Mouse (Mus musculus) MEL (cell line): ENCODE data around the gene Cxcl2. TPM values are rescaled to one million over a fixed set of nuclear protein-coding genes. Genes with fewer than 3 reads are reported as not detected.

Experiments used
- DNase-seq: peaks from one replicate; pipeline ENCODE4 v3.0.0; 2011; ENCODE audit warnings: low read depth, low spot score
- H3K27ac ChIP-seq: 2 replicates; pipeline ENCODE4 v1.5.1; 2012; ENCODE audit warnings: low read depth, mild to moderate bottlenecking, control low read depth, low read length, moderate library complexity; ENCODE audit not compliant: control insufficient read depth
- H3K27me3 ChIP-seq, 2 experiments: fragments of 150-350 bp in 1 of 2; sonication (generic) in 1 of 2; 2 replicates each; pipeline ENCODE4 v1.6.1; 2012; ENCODE audit warnings: low read length in 2 of 2, mild to moderate bottlenecking in 2 of 2, improper control_type of control experiment in 1 of 2, moderate library complexity in 1 of 2; ENCODE audit not compliant: insufficient read depth in 2 of 2, control insufficient read depth in 1 of 2
- H3K36me3 ChIP-seq, 2 experiments: 2 replicates each; pipeline ENCODE4 v1.6.1; 2012 to 2014; ENCODE audit warnings: low read length in 2 of 2, improper control_type of control experiment in 1 of 2, inconsistent platforms in 1 of 2, mild to moderate bottlenecking in 1 of 2; ENCODE audit not compliant: insufficient read depth in 2 of 2, control insufficient read depth in 1 of 2
- H3K4me1 ChIP-seq, 2 experiments: fragments of 150-350 bp in 1 of 2; sonication (generic) in 1 of 2; 2 replicates each; pipeline ENCODE4 v1.6.1; 2012; ENCODE audit warnings: low read length in 2 of 2, improper control_type of control experiment in 1 of 2, mild to moderate bottlenecking in 1 of 2; ENCODE audit not compliant: insufficient read depth in 2 of 2, control insufficient read depth in 1 of 2
- H3K4me3 ChIP-seq, 2 experiments: fragments of 150-350 bp in 1 of 2; sonication (generic) in 1 of 2; 2 replicates each; pipeline ENCODE4 v1.5.1; 2012; ENCODE audit warnings: low read depth in 2 of 2, low read length in 2 of 2, mild to moderate bottlenecking in 2 of 2, moderate library complexity in 2 of 2, control low read depth in 1 of 2, improper control_type of control experiment in 1 of 2; ENCODE audit not compliant: control insufficient read depth in 1 of 2, insufficient read depth in 1 of 2
- H3K79me2 ChIP-seq: 2 replicates; pipeline ENCODE4 v1.6.1; 2012; ENCODE audit warnings: mild to moderate bottlenecking, low read length, moderate library complexity; ENCODE audit not compliant: control insufficient read depth, poor library complexity, insufficient read depth
- H3K9ac ChIP-seq: 2 replicates; pipeline ENCODE4 v1.6.1; 2012; ENCODE audit warnings: low read depth, mild to moderate bottlenecking, control low read depth, low read length, moderate library complexity; ENCODE audit not compliant: control insufficient read depth, poor library complexity, severe bottlenecking
- H3K9me3 ChIP-seq: fragments of 150-350 bp; sonication (generic); replicated peaks from 2 replicates; pipeline ENCODE4 v1.6.1; 2012; ENCODE audit warnings: mild to moderate bottlenecking, low read length, improper control_type of control experiment, moderate library complexity; ENCODE audit not compliant: insufficient read depth
- BHLHE40 ChIP-seq: IDR thresholded peaks from 2 replicates; pipeline ENCODE4 v1.6.1; 2012; ENCODE audit warnings: low read depth, mild to moderate bottlenecking, inconsistent platforms, low read length, improper control_type of control experiment, borderline replicate concordance
- CTCF ChIP-seq, 3 experiments: IDR thresholded peaks in 2 of 3; conservative IDR thresholded peaks in 1 of 3; 2 replicates each; pipeline ENCODE4 v1.5.1; 2011 to 2012; ENCODE audit warnings: low read length in 3 of 3, low read depth in 2 of 3, mild to moderate bottlenecking in 2 of 3, improper control_type of control experiment in 1 of 3, inconsistent platforms in 1 of 3, mixed read lengths in 1 of 3, moderate library complexity in 1 of 3; ENCODE audit not compliant: control insufficient read depth in 1 of 3, insufficient read depth in 1 of 3, poor library complexity in 1 of 3, severe bottlenecking in 1 of 3
- E2F4 ChIP-seq: IDR thresholded peaks from 2 replicates; pipeline ENCODE4 v1.6.1; 2011; ENCODE audit warnings: low read depth, low read length, improper control_type of control experiment, borderline replicate concordance
- EP300 ChIP-seq, 2 experiments: IDR thresholded peaks; 2 replicates each; pipeline ENCODE4 v1.6.1; 2011; ENCODE audit warnings: improper control_type of control experiment in 2 of 2, low read length in 2 of 2, low read depth in 1 of 2, mild to moderate bottlenecking in 1 of 2
- ETS1 ChIP-seq: IDR thresholded peaks from 2 replicates; pipeline ENCODE4 v1.6.1; 2012; ENCODE audit warnings: low read depth, mild to moderate bottlenecking, inconsistent platforms, low read length, improper control_type of control experiment, moderate library complexity
- GABPA ChIP-seq: IDR thresholded peaks from 2 replicates; pipeline ENCODE4 v1.6.1; 2012; ENCODE audit warnings: low read depth, mild to moderate bottlenecking, inconsistent platforms, low read length, improper control_type of control experiment, moderate library complexity
- GATA1 ChIP-seq: IDR thresholded peaks from 2 replicates; pipeline ENCODE4 v1.6.1; 2011; ENCODE audit warnings: low read depth, low read length, improper control_type of control experiment
- JUND ChIP-seq: IDR thresholded peaks from 2 replicates; pipeline ENCODE4 v1.6.1; 2011; ENCODE audit warnings: low read depth, mild to moderate bottlenecking, improper control_type of control experiment, low read length
- MAFK ChIP-seq: IDR thresholded peaks from 2 replicates; pipeline ENCODE4 v1.6.1; 2011; ENCODE audit warnings: low read depth, mild to moderate bottlenecking, low read length, improper control_type of control experiment, borderline replicate concordance
- MAX ChIP-seq: IDR thresholded peaks from 2 replicates; pipeline ENCODE4 v1.6.1; 2011; ENCODE audit warnings: low read length, improper control_type of control experiment
- MXI1 ChIP-seq: IDR thresholded peaks from 2 replicates; pipeline ENCODE4 v1.6.1; 2011; ENCODE audit warnings: mild to moderate bottlenecking, low read depth, low read length, improper control_type of control experiment
- POLR2AphosphoS5 ChIP-seq: IDR thresholded peaks from 2 replicates; pipeline ENCODE4 v1.6.1; 2012; ENCODE audit warnings: low read depth, borderline replicate concordance, mild to moderate bottlenecking, inconsistent platforms, low read length, moderate library complexity, mixed read lengths
- RCOR1 ChIP-seq: IDR thresholded peaks from 2 replicates; pipeline ENCODE4 v1.6.1; 2012; ENCODE audit warnings: low read depth, mild to moderate bottlenecking, inconsistent platforms, low read length, improper control_type of control experiment
- SIN3A ChIP-seq: IDR thresholded peaks from 2 replicates; pipeline ENCODE4 v1.6.1; 2012; ENCODE audit warnings: low read length, improper control_type of control experiment, inconsistent platforms
- SMC3 ChIP-seq: IDR thresholded peaks from 2 replicates; pipeline ENCODE4 v1.6.1; 2011; ENCODE audit warnings: low read depth, low read length, improper control_type of control experiment
- TAL1 ChIP-seq: IDR thresholded peaks from 2 replicates; pipeline ENCODE4 v1.6.1; 2012; ENCODE audit warnings: mild to moderate bottlenecking, inconsistent platforms, low read length, moderate library complexity, mixed read lengths
- TCF12 ChIP-seq: IDR thresholded peaks from 2 replicates; pipeline ENCODE4 v1.6.1; 2014; ENCODE audit warnings: low read depth, mild to moderate bottlenecking, inconsistent platforms, low read length, improper control_type of control experiment, moderate library complexity
- UBTF ChIP-seq: IDR thresholded peaks from 2 replicates; pipeline ENCODE4 v1.6.1; 2012; ENCODE audit warnings: low read depth, mild to moderate bottlenecking, inconsistent platforms, low read length, improper control_type of control experiment, moderate library complexity, borderline replicate concordance; ENCODE audit not compliant: insufficient read depth
- USF1 ChIP-seq: IDR thresholded peaks from 2 replicates; pipeline ENCODE4 v1.6.1; 2014; ENCODE audit warnings: low read depth, mild to moderate bottlenecking, inconsistent platforms, low read length, improper control_type of control experiment, moderate library complexity
- USF2 ChIP-seq, 2 experiments: IDR thresholded peaks; 2 replicates each; pipeline ENCODE4 v1.6.1; 2011 to 2012; ENCODE audit warnings: improper control_type of control experiment in 2 of 2, low read length in 2 of 2, borderline replicate concordance in 1 of 2, inconsistent platforms in 1 of 2, low read depth in 1 of 2, mild to moderate bottlenecking in 1 of 2; ENCODE audit not compliant: insufficient read depth in 1 of 2
- ZC3H11A ChIP-seq: IDR thresholded peaks from 2 replicates; pipeline ENCODE4 v1.6.1; 2012; ENCODE audit warnings: low read depth, mild to moderate bottlenecking, inconsistent platforms, low read length, improper control_type of control experiment
- ZKSCAN1 ChIP-seq: IDR thresholded peaks from 2 replicates; pipeline ENCODE4 v1.6.1; 2012; ENCODE audit warnings: low read depth, mild to moderate bottlenecking, inconsistent platforms, low read length, improper control_type of control experiment, moderate library complexity
- ZNF384 ChIP-seq: IDR thresholded peaks from 2 replicates; pipeline ENCODE4 v1.6.1; 2012; ENCODE audit warnings: low read depth, mild to moderate bottlenecking, inconsistent platforms, low read length, improper control_type of control experiment
- polyA plus RNA-seq, 2 experiments: library from polyadenylated mRNA; stranded (reverse) in 1 of 2; unstranded in 1 of 2; fragments of >175 nt in 1 of 2; fragments of >200 nt in 1 of 2; gene quantifications; 2 replicates each; pipeline versions ENCODE4 v1.2.1 to v1.2.4; 2012; ENCODE audit warnings: low replicate concordance in 2 of 2, low read depth in 1 of 2; ENCODE audit not compliant: insufficient read length in 2 of 2, insufficient read depth in 1 of 2, missing spikeins in 1 of 2
- total RNA-seq: library from RNA; depleted of rRNA; stranded (reverse); fragments of 300-350 nt; gene quantifications from 2 replicates; pipeline ENCODE4 v1.2.3, GENCODE M21; 2012

The Cxcl2 gene
- total and polyA plus RNA-seq, 3 experiments: not detected

- no peak overlapping the region for H3K9ac ChIP-seq
- H3K9me3 ChIP-seq: no peaks in the 10 kb centered on the region
- peaks cover 3 to 5% of the 10 kb centered on the region in 2 experiments; a peak in 3 of 4 replicates for H3K27me3 ChIP-seq
- H3K27ac ChIP-seq: no peak overlapping the region; the same call in 1 of the 2 replicates
- DNase-seq: peak; percentile 71
- peaks cover 12 to 25% of the 10 kb centered on the region in 2 experiments for H3K4me1 ChIP-seq
- H3K4me3 ChIP-seq: no peak overlapping the region
- H3K79me2 ChIP-seq: no peaks in the 10 kb centered on the region
- TF ChIP-seq UBTF (no peak), CTCF (IDR thresholded peaks at IDR 0.05 in 2 of 3, conservative IDR thresholded peaks at IDR 0.05 in 1 of 3; ENCODE audit: control insufficient read depth in 1 of 3, insufficient read depth in 1 of 3, low read depth in 2 of 3, low read length in 3 of 3, poor library complexity in 1 of 3, severe bottlenecking in 1 of 3) (no peak), TCF12 (peak; percentile 91), MAX (peak; percentile 50; the same call in 1 of the 2 replicates), USF1 (no peak), E2F4 (no peak), EP300 (IDR thresholded peaks at IDR 0.05; ENCODE audit: low read depth in 1 of 2, low read length in 2 of 2) (peak; percentile 85 to 90), MAFK (peak; percentile 64; the same call in 1 of the 2 replicates), ZC3H11A (no peak; the same call in 1 of the 2 replicates), POLR2AphosphoS5 (no peak), GATA1 (peak; percentile 85), ZKSCAN1 (no peak), MXI1 (0 out of 2 replicates have a peak, but pooled peaks have one; percentile 39), TAL1 (peak; percentile 57), BHLHE40 (no peak), ZNF384 (no peak), ETS1 (peak; percentile 85), RCOR1 (peak; percentile 88), SIN3A (peak; percentile 29; the same call in 1 of the 2 replicates)
- peaks cover 0 to 28% of the 10 kb centered on the region in 2 experiments; a peak in 2 of 4 replicates for H3K36me3 ChIP-seq
Measured at GRCm38 (mm10) chr5:90884628-90885242, 18.9 kb upstream of the Cxcl2 start.

DNA sequence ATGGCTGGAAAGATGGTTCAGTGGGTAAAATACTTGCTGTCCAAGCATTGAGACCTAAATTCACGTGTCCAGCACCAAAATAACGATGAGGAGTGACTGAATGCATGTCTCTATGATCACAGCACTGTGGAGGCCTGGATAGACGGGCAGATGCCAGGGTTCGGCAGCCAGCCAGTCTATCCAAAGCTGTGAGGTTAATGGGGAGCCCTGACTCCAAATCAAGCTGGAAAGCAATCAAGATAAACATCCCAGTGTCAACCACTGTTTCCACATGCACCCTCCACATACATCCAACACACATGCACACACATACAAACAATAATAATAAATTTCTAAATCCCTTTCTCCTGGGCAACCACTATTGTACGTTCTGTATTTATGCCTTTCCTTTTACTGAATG lies 15.0 kb upstream of the Cxcl2 start:
- Histone ChIP-seq H3K36me3 (peaks cover 0 to 14% of the 10 kb centered on the region in 2 experiments; a peak in 2 of 4 replicates), H3K9ac (no peak overlapping the region), H3K27me3 (peaks cover 7 to 16% of the 10 kb centered on the region in 2 experiments), H3K4me3 (no peak overlapping the region), H3K79me2 (no peaks in the 10 kb centered on the region), H3K27ac (no peak overlapping the region), H3K4me1 (peaks cover 11% of the 10 kb centered on the region in 2 experiments), H3K9me3 (no peaks in the 10 kb centered on the region)
- DNase-seq: no peak
- TF ChIP-seq BHLHE40 (no peak), SMC3 (no peak), E2F4 (no peak), USF2 (IDR thresholded peaks at IDR 0.05; ENCODE audit: borderline replicate concordance in 1 of 2, insufficient read depth in 1 of 2, low read depth in 1 of 2, low read length in 2 of 2) (no peak), GABPA (no peak), JUND (no peak)
